Mouse (Mus musculus) urinary bladder, postnatal 25 days (tissue): ENCODE data around the gene Bmf.

Experiments
- DNase-seq: peaks from one replicate; pipeline ENCODE4 v3.0.0; 2022; ENCODE audit warnings: low spot score

Bmf gene

DNA sequence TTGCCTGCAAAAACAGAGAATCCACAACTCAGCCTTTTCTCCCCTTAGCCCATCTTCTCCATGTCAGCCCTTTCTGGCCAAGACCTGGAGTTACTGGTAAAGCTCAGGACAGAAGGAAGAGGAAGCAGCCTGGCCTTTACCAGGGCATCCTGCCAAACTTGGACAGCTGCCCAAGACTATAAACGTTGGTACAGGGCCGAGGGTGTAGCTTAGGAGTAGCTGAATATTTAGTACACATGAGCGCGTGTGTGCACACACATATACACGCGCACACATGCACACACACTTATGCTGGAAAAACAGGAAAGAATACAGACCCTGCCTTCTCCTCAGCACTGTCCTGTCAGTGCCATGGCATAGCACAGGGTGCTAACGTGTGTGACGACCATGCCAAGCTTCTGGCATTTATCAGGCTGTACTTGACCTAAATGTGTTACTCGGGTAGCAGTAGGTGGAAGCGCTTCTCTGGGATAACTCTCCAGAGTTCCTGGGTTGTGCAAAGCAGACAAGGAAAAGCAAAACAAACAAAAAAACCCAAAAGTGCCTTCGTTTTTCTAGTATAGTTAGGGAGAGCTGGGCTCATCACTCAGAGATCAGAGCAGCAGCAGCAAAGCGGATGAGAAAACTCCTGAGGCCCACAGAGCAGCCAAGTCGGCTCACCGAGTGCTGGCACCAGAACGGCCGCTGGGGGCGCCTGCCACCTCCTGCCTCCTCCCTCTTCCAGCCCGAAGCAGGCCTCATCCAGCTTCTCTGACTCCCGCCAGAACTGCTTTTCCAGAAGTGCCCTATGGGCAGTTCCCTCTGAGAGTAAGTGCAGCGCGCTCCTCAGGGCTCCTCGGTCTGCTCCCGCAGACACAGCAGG is 4.0 kb downstream of the Bmf start:
- peak; percentile 86 for DNase-seq

DNA sequence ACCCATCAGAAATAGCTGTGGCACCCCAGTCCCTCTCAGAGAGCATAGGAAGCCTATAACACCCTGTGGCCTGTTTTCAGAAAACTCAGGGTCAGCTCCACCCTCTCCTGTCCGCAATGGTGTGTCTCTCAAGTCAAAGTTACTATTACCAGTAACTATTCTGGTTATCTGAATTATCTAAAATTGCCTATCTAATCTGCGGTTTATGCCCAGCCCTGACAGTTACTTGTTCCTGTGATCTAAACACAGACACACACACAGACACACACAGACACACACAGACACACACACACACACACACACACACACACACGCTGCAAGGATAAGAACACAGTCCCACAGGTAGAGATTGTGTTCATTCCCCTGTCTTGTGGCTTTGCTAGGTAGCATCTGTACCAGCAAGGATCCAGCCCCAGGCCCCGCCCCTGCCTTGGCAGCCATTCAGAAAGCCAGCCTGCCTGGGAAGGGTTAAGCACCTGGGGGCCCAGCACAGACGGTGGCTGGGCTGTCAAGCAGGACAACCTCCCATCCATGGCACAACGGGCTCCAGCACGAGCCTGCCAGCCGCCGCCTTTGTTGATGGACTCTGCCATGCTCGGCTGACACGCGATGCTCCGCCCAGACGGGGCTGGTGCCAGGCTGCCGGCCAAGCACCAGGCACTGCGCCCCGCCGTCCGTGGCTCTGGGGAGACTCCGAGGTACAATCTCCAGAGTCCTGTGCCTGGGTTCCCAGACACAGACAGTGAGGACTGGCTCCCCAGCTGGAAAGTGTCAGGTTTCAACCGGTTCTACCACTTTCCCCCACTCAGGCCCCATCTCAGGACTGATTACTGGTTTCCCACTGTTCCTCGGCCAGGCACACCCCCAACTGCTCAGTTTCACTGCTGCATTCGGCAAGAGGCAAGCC is 5.3 kb downstream of the Bmf start:
- DNase-seq: peak; percentile 71

DNA sequence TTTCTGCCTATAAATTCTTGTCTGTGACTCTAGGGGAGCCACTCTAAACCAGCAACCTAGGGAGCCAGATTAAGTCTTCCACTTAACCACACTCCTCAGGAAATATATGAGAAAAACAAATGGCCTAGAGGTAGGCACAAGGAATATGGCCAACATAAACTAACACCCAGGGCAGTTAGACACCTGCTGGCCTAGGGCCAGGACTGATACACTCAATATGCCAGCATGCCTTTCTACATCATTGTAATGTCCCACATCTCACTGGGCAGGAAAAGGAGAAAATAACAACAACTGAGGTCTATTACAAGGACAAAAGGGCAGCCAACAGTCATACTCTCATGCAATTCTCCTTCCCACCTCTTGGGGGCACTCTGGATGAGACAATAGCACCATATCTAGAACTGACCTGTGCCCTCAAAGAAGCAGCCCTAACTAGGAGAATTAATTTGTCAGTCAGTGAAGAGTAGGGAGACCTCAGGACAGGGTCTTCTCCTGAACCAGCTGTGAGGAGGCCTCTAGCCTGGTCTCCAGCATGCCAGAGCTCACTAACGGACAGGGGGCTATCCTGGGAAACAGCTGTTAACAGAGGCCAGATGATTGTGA is 6.4 kb downstream of the Bmf start:
- DNase-seq: no peak

DNA sequence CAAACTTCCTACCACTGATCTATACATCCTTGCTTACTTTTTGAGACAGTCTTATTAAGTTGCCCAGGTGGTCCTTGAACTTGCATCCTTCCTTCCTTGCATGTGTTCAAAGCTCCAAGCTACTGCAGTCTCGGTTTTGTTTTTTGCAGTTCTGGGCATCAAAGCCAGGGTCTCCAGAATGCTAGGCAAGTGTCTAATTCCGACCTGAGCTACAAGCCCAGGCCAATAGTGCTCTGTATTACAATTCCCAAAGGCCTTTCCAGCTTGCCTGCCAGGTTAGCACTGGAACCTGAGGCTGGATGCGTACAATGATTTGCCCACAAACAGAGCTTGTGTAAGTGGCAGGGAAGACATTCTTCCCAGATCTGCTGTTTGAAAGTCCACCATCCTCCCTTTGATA is 7.8 kb downstream of the Bmf start:
- DNase-seq: no peak

DNA sequence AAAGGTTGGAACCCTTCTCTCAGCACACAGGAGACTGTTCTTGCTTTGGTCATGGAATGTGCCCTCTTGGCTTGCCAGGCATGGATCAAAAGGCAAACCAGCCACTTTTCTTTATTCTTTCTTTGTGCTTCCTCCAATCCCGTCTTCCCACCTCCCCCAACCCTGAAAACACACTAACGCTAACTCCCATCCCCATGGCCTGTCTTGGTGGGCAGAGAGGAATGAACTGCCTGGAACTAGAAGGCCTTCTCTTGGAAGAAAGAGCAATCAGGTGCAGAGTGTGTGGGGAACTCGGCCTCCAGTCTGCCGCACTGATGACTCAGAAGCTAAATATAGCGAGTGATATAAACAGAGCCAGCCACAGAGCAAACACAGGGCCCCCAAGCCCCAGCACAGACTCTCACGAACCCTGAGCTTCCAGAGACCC is 8.8 kb downstream of the Bmf start:
- DNase-seq: no peak

DNA sequence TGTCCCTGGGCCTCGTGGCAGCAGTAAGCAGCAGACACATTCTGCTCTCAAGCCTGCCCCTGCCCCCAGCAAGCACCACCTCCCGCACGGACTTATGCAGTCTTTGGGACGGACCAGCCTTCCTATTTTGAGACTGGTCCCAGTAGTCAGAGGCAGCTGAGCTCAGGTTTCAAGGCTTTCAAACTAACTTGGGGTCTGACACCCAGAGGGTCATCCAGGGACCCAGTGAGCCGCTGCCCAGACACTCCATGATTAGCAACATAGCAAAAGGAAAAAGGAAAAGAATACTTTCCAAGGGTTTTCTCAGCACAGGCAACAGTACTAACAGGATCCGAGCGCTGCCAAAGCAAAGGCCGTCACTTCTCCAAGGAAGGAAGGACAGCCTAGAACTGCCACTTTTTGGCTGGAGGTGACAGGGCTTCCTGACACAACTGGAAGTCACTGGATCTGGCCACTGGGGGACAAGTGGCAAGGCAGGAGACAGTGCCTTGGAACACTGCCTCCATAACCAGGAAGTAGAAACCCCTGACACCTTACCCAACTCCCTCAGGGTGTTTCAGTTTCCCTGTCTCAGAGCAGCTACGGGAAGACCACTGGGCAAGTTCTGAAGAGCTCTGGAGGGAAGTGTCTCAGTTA is 9.5 kb downstream of the Bmf start:
- DNase-seq: no peak

DNA sequence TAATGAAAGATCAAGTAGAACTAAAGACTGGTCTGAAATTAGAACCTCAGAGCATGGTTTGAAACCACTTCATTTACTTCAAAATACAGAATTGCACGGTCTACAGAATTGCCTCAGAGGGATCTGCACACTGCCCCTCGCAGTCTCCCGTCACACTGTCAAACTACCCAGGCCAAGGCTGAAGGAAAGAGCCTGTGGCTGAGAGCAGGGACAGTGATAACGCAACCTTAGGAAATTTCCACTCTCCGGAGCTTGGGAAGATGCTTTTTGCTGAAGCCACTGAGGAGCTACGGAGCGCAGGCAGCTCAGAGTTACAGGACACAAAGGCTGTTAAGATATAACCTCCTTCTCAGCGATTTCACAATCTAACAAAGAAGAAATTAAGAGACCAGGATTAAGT is 10.4 kb downstream of the Bmf start:
- no peak for DNase-seq

DNA sequence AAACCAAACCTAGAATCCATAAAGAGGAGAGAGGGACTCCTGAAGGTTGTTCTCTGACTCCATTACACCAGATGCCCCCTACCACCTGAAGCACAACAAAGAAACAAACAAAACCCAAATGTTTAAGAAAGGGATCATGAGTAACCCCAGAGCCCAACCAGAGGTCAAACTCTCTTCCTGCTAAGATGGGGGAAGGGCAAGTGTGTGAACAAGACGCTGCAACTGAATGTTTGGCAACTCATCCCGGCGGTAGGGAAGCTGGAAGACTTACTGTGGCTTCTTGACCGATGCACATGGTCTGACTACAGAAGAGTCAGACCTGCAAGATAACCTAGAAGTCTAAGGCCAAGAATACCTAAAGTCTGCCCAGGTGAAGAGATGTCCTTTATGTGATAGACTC is 12.3 kb downstream of the Bmf start:
- DNase-seq: no peak

DNA sequence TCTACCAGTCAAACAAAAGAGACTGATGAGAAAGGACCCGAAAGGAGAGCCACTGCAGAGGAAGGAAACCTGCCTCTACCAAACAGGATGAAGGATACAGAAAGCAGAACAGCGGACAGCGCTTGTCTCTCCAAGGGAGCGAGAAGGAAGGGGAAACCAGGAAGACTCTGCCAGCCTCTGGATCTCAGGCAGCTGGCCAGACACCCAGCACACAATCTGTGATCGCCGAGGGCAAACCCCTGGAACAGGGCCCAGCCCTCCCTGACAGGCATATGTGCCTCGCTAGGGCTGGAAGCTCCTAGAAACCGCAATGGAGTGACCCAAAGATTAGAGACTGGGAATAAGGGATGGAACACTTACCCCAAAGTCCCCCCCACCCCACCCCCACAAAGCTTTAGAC is 12.9 kb downstream of the Bmf start:
- DNase-seq: no peak

DNA sequence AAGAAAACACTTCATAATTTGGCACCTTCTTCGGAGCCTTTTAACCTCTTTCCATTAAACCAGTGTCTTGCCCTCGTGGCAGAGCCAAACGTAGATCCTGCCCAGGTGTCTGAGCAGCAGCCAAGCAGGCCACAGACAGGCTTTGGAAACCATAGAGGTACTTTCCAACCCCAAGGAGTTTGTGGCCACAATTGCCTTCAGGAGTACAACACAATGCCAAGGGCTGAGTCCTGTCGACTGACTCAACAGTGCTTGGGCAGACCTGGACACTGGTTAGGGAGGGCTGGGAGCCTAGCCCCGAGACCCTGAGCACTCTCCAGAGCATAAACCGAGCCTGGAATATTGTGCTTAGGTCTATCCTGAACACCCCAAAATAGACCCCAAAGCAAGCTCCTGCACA is 13.4 kb downstream of the Bmf start:
- no peak for DNase-seq

DNA sequence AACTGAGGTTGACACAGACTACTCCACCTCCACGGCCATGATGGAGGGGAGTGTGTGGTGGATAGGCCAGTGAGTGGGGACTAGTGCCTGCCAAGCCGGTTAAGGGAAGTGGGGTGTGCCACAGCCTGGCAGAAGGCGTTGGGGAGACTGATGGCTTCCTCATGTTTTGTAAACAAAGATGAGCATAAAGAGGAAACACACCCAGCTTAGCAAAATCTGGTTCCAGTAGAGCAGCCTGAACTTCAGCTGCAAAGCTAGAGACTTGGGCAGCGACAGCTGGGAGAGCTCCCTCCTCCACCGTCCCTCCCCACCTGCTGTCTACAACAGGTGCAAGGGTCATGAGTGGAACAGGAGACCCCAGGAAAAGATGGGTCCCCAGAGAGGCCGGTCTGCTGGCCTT is 15.5 kb downstream of the Bmf start:
- no peak for DNase-seq

DNA sequence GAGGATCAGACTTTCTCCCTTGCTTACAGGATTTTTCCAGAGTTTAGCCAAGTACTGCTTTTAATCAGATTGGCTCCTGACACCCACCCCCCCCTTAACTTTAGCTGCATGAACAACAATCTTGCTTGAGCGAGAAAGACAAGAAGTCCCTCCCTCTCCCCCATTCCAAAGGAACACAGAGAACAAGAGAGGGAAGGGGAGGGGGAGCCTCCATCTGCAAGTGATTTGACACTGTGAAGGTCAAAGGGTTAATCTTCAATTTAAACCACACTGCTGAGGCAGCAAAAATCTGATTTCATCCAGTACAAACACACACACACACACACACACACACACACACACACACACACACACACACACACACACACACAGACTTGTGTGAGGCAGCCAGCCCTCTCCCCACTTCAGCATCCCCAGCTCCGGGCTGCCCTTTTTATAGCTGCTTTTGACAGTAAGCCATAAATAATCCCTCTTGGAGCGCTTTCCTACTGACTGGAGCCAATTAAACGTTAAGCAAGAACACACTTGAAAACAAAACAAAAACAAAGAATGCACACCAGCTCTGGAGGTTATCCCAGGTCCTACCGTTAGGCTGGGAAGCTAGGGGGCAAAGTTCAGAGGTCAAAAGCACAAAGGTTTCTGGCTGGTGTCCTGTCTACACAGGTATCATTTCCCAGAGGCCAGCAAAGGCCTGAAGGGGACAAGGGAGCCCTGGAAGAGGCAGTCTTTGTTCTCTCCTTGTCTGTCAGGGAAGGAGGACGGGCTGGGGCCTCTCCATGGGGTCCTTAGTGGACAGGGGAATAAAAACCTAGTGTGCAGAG is 16.4 kb downstream of the Bmf start:
- DNase-seq: no peak

DNA sequence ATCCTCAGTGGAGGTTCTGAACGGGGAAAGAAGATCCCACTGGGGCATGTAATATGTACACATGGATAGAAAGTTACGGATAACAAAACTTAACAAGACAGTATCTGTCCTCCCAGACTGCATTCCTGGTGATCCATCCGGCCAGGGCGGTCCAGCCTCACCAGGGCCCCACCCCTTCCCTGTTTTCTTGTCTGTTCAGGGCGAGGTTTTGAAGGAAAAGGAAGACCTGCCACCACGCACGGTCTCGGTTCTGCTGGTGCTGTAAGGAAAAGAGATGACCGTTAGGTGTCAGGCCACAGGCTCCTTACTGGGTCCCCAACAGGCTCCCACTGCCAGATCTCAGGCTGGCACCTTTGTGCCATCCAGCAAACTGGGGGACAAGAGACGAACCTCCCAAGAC is 17.1 kb downstream of the Bmf start:
- DNase-seq: no peak

DNA sequence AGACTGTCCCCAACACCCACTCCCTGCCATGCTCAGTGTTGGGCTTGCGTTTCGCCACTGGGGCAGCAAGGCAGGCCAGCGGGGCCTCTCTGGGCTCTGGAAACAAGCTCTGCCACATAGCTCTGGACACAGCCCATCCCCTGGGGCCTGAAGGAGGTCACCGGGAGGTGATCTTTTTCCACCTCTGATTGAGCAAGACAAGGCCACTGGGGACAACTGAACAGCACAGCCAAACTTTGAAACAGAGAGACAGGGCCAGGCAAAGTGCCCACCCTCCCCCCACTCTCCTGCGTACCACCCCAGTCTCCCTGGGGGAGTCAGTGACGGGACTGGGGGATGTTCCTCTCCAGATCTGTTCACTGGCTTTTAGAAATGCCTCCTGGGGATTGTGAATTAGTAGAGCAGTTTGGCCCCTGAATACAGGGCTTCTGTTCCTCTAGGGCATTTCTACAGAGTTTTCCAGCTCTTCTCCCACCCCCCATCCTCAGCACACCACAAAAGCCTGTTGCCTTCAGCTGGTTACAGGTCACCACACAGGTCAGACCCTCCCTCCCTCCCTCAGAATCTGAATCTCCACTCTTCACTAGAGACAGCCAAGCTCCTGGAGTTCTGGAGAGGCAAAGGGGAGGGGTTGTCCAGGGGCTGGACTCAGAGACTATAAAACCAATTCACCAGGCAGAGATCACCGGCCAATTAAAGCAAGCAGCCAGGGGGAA is 19.9 kb downstream of the Bmf start:
- DNase-seq: peak; percentile 51

DNA sequence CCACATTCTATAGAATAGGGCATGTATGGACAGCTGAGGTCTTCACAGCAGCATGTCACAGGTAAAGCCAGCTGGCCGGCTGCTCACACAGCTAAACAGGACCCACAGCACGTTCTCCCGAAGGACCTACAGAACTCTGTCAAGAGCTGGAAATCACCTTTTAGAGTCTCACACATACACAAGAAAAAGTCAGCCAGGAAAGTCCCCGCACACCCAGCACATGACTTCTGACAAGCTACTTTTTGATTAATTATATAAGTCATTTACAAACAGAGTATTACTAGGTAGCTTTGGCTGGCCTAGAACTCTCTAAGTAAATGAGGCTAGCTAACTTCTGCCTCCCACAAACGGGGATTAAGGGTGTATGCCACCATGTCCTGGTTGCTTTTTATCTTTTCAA is 22.9 kb downstream of the Bmf start:
- DNase-seq: no peak

DNA sequence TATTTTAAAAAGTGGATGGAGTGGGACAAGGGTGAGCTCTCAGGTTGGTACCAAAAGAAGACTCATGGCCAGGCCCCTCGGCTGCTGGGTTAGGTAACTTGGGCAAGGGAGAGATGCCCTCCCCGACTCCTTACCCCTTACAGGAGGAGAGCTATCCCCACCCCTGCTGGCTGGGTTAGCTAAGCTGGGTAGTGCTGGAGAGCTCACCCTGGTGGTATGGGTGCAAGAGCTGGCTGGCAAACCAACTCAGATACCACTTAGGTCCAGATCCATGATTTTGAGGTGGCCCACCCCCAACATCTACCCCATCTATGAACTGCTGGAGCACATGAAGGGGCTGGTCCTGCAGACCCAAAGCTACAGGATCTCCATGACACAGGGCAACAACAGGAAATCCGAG is 24.7 kb downstream of the Bmf start:
- no peak for DNase-seq

DNA sequence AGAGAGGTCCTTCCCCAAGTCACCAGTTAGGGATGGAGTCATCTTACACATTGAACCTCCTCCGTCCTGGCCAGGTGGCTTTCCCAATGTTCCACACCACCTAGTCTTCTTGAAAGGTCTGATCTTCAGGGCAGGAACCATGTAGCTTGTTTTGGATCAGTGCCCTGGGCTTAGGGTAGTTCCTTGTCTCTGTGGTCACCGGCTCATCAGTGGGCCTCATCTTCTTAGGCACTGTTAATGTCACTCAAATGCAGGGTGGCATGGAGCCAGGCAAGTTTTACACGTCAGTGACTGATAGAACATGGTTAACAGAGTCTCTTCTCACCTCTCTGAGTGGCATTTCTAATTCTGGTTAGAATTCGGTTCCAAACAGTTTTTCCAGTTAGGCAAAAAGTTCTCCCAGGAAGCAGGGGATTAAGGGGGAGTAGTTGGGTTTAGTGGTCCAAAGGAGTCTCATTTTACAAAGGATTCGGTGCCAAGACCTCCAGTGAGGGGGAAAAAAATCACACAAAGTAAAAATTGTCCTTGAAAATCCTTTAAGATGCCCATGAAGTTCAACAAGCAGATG is 26.2 kb downstream of the Bmf start:
- no peak for DNase-seq

DNA sequence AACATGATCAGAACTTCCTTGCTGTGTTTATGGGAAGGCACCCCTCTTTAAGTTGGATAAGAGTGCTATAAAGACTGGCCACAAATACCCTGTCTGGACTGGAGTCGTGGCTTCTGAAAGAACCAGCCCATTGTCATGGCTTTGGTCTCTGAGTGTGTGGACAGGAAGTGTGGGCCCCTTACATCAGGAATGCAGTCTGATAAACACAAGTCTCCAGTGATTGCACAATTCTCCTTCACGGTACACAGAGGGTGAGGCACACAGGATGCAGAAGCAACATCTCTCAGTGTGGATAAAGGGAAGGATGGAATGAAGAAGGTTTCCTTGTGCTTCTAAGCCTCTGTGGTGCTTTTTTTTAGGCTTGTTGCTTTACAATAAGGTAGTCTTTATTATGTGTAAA is 27.2 kb downstream of the Bmf start:
- DNase-seq: no peak

DNA sequence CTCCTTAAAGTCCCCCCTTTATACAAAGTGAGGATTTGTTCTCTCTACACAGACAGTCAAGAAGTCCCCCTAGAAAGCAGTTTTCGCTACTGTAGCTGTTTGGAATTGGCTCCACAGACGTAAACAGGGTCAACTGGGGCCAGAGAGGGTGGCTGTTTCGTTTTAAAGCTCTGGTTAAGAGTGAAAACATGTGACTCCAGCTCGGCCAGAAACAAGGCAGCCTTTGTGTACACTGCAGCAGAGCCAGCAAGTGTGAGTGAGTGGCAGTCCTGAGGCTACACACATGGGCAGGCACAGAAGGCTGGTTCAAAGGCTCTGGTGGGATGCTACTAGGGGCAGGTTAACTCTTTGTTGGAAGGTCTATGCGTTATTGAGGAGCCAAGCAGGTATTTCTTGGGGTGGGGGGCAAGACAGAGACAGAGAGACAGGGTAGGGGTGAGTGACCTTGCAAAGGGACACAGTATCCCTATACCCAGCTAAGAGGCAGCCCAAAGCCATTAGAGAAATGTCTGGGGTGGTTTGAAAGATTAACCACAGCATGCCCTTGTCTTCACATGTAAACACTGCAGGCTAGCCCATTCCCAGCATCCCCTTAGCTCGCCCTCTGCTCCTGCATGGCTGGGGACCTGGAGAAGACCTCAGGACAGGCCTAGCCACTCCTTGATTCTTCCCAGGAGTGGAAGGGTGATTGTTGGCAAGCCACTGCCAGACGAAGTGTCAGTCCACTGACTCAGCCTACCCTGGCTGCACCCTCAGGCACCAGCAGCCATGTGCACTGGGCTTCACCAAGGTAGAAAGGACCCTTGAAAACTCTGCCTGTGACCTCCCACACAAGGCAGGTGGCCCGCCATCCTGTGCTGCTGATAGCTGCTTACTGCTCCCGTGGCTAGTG is 29.2 kb downstream of the Bmf start:
- DNase-seq: no peak
